Mouse (Mus musculus) megakaryocyte-erythroid progenitor cell, adult 5-6 weeks (primary cell): ENCODE results near the gene D130043K22Rik. TPM values are rescaled to one million over a fixed set of nuclear protein-coding genes. Genes with fewer than 3 reads are reported as not detected.

ENCODE experiments used
- ATAC-seq: replicated peaks from 2 replicates; pipeline ENCODE4 v1.8.0; 2016; ENCODE audit warnings: mild to moderate bottlenecking, inconsistent platforms; ENCODE audit not compliant: severe bottlenecking, poor library complexity, low FRiP score, low TSS enrichment
- total RNA-seq, 2 experiments: library from RNA; stranded (forward) in 1 of 2; stranded (reverse) in 1 of 2; fragments of 200-1000, 215-1000 nt in 1 of 2; fragments of >200 nt in 1 of 2; fragmentation: Nextera tagmentation in 1 of 2; gene quantifications; 2 replicates each; pipeline ENCODE4 v1.2.3; 2014 to 2017

Gene D130043K22Rik
- total RNA-seq, 2 experiments from 2014 or later = 0.38 TPM; not detected in 1

DNA sequence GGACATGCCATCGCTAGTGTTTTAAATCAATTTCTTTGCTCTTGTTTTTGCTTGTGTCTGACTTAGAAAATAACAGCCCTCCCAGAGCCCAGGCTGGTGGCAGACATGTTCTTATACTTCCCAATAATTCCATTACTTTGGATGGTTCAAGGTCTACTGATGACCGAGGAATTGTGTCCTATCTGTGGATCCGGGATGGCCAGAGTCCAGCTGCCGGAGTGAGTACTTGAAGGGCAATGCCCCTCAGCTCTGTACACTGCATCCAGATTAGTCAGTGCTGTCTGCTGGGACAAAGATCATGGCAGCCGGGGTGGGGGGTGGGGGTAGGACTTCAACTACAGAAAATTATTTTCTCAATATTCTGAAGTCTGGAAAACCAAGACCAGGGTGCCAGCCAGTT, 35.8 kb downstream of the D130043K22Rik start:
- ATAC-seq = no peak

DNA sequence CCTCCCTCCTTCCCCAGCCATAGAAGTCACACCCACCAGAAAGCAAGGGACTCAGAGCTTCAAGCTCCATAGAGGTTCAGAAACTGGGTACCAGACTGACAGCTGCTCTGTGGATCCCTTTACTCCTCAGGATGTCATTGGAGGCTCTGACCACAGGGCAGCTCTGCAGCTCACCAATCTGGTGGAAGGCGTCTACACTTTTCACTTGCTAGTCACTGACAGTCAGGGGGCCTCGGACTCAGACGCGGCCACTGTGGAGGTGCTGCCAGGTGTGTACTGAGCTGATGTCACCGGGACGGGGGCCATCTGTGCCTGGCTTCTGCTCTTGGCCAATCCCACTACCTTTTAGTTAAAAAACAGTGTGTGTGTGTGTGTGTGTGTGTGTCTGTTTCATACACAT, 37.5 kb downstream of the D130043K22Rik start:
- ATAC-seq = no peak

DNA sequence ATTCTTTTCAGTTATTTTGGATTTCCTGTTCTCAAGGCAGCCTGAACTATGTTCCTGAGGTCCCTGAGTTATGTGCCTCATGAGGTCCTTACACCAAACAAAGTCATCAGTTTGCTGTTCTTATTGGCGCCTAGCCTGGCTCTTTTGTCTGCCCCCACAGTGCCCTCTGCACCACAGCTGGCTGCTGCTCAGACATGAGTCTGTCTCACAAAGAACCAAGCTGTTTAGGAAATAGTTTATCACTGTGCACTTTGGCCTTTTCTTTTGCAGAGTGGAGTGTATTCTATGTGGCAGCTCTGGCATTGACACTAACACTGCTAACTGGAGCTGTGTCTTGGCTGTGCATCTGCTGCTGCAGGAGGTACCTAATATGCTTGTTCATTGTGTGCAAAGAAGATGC, 44.6 kb downstream of the D130043K22Rik start:
- ATAC-seq = no peak

DNA sequence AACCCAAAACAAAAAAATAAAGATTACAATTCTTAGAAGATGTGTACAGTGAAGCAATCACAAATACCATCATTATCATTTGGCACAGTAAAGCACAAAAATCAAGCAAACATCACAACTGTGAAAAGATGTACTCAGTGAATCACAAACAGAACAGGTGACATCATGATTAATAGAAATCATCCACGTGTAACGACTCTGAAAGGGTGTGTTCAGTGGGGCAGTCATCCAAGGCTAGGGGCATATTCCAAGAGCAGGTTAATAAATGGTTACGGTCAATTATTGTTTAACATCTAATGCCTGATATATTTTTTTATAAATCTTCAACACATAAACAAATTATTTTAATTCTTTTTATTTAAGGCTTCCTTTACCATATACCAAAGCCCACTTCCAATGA, 47.6 kb downstream of the D130043K22Rik start:
- ATAC-seq = no peak

DNA sequence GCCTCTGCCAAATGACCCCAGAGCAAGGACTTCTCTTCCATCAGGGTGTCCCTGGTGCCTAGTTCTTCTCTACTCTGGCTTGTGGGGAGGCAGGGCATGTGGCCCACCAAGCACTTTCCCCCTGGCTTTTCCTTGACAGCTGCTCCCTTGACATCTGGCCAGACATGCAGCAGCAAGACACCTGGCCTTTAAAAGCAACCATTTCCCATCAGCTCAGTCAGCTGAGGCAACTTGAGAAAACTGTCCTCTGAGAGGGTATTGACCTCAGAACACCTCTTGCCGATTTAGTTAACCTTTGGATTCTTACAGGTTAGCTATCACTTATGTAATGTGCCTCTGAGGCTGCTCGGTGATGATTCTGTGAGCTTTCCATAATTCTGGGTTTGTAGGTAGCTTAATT, 48.9 kb downstream of the D130043K22Rik start:
- ATAC-seq = no peak

DNA sequence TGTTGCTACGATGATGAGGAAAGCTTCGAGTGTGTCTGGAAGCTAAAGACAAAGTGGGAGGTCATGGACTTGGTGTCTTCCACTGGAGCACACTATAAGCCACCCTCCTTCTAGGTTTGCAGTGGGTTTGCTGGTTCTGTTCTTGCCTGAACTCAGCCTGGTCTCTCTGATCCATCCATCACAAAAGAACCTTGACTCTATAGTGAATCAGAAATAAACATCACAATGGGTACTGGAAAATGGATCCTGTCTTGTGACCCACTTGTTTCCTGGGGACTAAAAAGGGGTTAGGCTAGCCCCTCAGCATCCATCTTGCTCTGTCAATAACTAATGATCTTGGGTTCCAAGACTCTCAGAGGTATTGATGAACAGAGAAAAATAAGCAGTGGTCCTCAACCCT, 57.0 kb downstream of the D130043K22Rik start:
- no peak for ATAC-seq

DNA sequence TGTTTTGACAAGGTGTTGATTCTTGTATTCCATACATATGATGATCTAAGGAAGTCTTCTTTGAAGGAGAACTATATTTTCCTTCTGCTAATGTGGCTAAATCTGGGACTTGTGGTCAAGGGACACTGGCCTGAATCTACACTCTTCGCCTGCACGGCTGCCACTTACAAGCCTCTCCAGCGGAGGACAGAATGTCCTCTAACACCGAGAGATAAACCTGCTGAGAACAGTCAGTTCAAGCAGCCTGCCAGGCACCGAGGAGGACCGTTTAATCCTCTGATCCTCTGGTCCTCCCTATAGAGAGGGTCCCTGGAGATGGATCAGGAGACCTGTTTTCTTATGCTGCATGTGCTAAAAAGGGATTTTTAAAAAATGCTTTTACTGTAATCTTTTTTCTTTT, 58.5 kb downstream of the D130043K22Rik start:
- no peak for ATAC-seq

DNA sequence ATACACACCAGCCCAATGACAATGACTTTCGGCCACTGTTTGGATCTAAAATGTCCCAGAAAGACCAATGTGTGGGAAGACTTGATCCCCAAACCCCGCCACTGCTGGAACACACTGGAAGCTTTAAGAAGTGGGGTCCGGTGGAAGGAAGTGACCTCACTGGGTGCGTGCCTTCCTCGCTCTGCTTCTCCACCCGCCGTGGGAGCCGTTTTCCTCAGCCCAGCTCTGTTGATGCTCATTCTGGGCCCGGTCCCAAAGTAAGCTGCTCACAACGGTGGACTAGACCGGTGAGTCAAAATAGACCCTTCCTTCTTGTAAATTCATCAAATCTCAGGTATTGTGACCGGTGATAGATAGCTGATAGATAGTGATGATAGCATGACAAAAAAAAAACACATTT, 60.5 kb downstream of the D130043K22Rik start:
- ATAC-seq = no peak

DNA sequence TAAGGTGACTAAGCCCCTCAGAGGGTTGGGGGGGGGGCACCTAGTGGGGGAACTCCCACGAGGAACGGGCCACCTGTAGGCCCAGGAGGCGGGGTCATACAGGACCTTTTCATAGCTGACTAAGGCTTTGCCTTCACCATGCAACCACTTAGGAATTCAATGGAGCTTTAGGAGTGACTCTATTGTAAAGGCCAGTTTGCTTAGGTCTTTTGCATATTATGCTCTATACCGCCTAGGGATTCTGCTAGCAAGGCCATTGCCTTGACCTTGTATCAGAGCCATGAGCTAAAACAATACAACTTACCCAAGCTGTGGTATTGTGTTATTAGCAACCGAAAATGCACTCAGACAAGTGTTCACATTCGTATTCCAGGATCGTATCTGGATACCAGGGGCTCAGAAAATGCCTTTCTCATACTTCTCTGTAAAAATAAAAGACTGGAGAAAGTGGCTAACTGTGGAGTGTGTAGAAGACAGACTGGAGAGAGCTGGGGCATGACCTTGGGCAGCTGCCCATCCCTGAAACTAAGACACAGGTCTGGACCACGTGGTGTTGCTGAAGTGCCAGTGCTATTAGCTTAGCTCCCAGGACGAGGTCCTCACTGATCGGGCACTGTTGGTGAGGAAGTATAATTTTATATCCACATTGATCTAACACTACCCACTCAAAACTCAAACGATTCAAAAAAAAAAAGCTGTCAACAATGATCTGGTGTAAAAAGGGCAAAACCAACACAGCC, 62.1 kb downstream of the D130043K22Rik start:
- no peak for ATAC-seq

DNA sequence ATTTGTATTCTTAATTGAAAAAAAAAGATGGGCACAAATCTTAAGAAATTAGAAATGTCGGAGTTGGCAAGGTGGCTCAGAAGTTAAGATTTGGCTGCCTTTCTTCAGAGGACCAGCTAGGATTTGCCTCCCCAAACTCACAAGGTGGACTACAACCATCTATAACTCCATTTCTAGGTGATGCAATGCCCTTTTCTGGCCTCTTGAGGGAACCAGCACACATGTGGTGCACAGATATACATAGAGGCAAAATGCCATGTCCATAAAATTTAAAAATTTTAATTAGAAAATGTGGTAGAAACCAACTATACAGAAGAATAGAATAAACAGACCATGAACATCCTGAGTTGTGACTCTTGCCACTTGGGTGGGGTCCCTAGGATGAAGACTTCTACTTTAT, 64.2 kb downstream of the D130043K22Rik start:
- ATAC-seq = peak; percentile 61; the same call in 1 of the 2 replicates

DNA sequence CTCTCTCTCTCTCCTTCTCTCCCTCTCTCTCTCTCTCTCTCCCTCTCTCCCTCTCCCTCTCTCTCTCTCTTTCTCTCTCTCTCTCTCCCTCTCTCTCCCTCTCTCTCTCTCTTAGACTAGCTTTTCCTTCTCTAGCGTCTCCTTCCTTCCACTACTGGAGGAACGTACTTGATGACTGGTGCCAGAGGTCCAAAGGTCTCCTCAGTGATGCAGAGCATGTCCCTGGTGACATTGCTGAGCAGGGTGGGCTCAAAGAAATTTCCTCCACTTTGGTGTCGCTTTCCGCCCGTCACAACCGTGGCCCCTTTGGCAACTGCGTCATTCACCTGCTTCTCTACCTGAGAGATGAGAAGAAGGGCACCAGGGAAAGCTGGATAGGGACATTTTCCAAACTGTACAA, 68.6 kb downstream of the D130043K22Rik start:
- ATAC-seq = no peak

DNA sequence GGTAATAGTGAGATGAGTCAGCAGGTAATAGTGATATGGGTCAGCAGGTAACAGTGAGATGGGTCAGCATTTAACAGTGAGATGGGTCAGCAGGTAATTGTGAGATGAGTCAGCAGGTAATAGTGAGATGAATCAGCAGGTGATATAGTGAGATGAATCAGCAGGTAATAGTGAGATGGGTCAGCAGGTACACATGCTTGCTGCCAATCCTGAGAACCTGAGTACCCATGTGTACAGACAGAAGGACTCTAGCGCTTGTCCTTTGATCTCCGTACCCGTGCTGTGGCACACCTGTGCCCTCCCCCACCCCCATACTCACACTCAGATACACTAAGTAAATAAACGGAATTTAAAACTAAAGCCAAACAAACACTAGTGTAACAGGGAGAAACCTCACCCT, 70.0 kb downstream of the D130043K22Rik start:
- ATAC-seq = no peak

DNA sequence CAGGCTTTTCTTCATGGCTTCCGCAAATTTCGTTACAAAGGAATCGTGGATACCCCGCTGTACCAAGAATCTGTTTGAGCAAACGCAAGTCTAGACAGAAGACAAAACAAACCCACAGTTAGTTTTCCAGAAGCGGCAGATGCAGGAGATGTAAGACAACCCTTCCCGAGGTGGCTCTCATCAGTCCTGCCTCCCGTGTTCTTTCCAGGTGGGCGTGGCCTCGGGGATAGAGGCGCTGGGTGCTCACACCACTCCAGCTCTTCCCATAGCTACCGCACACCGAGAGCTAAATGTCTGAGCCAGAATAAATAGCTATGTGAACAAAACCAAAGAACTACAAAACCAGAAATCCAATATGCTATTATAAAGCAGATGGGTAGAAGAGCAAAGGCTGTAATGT, 70.9 kb downstream of the D130043K22Rik start:
- no peak for ATAC-seq

DNA sequence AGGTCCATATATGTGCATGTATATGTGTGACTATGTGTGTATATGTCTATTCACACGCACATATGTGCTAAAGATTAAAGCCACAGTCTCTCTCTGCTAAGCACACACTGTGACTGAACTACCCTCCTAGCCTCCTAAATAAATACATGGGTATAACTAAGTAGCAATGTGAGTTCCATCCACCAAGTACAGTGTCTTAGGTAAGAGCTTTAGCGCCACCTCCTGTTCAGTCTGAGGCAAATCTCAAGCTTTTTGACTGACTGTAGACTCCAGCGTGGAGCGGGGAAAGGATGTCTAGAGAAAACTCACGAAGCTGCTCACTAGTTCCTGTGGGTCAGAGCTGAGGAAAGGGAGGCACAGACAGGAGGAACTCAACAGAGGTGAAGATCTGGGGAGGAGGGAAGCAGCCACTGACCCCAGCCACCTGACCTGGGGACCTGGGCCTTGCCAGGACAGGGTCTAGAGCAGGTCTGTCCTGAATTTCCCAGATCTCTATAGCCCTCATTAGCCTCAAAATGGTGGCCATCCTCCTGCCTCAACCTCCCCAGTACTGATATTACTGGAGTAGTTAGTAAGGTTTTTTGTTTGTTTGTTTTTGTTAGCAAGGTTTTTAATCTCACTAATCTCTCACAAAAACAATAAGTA, 75.5 kb downstream of the D130043K22Rik start:
- ATAC-seq = peak; percentile 89

DNA sequence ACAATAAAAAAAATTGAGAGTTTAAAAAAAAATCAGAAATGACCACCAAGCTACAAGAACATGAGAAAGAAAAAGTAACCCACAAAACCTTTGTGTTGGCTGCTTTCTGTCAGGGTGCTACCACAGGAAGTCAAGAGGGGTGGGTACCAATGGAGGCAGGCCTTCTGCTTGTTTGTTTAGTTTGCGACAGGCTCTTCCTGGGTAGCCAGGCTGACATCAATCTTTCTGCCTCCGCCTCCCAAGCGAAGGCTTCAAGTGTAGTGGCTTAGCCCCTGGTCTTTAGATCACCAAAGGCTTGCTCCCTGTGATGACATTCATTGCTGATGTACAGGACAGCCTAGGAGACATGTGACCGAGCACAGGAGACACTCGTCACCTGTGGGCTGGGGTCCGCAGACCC, 76.3 kb downstream of the D130043K22Rik start:
- ATAC-seq = no peak

DNA sequence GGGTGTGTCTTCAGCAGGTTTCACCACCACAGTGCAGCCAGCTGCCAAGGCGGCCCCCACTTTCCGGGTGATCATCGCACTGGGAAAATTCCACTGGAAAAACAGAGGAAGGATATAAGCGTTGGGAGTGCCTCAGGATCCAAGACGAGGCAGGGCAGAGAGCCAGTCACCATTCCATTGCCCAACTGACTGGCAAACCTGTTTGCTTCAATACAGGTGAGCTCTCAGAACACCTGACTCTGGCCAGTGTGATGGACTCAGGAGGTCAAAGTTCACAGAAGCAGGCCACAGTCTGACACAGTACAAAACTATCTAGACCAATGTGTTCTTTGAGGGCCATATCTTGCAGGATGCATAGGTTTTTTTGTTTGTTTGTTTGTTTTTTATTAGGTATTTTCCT, 79.1 kb downstream of the D130043K22Rik start:
- ATAC-seq = no peak

DNA sequence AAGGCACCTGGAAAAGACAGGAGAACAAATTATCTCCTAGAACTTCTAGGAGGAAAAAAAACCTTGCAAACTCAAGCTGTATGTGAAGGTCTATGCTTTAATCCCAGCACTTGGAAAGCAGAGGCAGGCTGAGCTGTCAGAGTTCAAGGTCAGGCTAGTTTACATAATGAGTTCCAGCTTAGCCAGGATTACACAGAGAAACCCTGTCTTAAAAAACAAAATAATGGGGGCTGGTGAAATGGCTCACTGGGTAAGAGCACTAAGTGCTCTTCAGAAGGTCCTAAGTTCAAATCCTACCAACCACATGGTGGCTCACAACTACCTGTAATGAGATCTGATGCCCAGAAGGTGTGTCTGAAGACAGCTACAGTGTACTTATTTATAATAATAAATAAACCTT, 85.7 kb downstream of the D130043K22Rik start:
- ATAC-seq = no peak

DNA sequence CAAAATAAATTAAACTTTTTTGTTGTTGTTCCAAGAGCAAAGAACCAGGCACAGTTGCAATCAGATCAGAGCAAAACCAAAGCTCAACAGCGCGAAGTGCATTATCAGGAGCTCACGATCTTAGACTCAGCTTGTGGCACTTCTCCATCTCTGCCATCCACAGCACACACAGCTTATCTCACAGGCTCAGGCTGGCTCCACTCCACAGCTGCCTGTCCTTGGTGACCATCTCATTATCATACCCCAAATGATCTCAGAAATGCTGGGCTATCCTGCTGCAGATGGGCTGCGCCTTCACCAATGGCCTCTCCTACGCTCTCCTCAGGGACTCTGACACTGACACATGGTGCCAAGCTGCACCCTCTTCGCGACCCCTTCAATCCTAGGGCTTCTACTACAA, 88.3 kb downstream of the D130043K22Rik start:
- ATAC-seq = peak; percentile 91

DNA sequence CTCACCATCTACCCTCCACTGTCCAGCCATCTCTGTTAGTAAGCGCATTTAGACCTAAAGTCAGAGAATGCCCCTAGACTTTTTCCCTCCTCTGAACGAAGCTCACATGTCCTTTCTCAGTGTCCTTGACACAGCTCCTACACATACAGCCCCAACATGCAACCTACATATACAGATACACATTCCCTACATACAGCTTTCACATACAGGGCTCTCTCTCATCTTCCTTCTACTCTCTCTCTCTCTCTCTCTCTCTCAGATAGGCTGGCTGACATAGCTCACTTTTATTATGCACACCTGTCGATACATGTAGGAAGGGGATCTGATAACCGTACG, 91.8 kb downstream of the D130043K22Rik start:
- no peak for ATAC-seq

DNA sequence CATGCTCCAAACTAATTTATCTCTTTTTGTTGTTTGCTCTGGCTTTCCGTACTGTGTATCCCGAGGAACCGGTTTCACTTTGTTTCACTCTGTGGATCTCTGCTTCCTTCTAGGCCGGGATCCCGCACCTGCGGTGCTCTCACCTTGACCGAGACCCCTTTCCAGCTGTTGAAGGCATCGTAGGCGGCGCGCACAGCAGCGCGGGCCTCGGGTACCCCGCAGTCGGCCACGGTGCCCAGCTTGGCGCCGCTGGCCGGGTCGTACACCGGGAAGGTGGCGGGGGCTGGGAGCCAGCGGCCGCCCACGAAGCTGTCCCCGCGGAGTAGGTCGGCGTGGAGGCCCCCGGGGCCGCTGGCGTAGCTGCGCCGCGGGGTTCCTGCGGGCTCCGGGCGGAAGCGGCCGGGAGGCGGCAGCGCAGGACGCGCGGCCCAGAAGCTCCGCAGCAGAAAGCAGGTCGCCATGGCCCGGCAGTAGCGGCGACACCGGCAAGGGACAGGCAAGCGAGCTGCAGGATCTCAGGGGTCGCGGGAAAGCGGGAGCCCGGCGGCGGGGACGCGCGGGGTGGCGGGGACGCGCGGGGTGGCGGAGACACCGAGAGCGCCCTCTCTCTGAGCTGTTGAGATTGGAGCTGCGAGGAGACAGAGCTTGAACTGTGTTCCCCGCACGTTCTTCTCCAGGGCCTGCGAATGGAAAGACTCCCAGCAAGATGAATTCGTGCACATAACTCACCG, 92.3 kb downstream of the D130043K22Rik start, which contains the start of gene Aldh5a1:
Gene Aldh5a1 (minus strand): TSS at position 554 of the 731 bp plus-strand sequence.
- no peak for ATAC-seq

DNA sequence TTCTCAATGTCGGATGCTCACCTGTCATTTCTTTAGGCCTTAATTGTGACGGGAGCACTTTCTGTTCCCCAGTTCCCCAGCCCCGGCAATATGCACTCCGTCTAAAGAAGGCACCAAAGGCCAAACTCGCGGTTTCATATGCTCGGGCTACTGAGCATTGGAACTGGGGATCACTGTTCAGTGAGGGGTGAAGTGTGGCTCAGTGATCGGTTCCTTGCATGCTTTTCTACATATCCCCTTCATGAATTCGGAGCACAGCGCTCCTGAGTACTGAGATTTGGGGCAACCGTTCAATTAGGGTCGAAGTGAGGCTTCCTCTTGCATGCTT, 92.9 kb downstream of the D130043K22Rik start:
- no peak for ATAC-seq
